Mouse (Mus musculus) liver, embryonic 16.5 days (tissue): ENCODE measurements around the gene Gm15517. TPM values are rescaled to one million over a fixed set of nuclear protein-coding genes. Genes with fewer than 3 reads are reported as not detected.
A peak's percentile ranks its signal among the peaks of the same experiment; 100 is the strongest.

Experiments used
- ATAC-seq: fragments of 200-750 bp; cut with Nextera tagmentation; 2 replicates; pipeline ENCODE4 v1.8.0; 2017; ENCODE audit warnings: low read depth, mild to moderate bottlenecking, moderate number of reproducible peaks, moderate library complexity
- H3K27ac ChIP-seq: fragments of 300-500 bp; sonication (generic); 2 replicates; pipeline ENCODE4 v1.5.1; 2014; ENCODE audit warnings: mild to moderate bottlenecking, low read length
- H3K27me3 ChIP-seq: fragments of 300-500 bp; sonication (generic); 2 replicates; pipeline ENCODE4 v1.6.1; 2014; ENCODE audit warnings: low read depth, low read length, mixed read lengths; ENCODE audit not compliant: control insufficient read depth, insufficient read depth
- H3K36me3 ChIP-seq: fragments of 300-500 bp; sonication (generic); 2 replicates; pipeline ENCODE4 v1.6.1; 2014; ENCODE audit warnings: mild to moderate bottlenecking; ENCODE audit not compliant: control insufficient read depth, insufficient read depth
- H3K4me1 ChIP-seq: fragments of 300-500 bp; sonication (generic); 2 replicates; pipeline ENCODE4 v1.6.1; 2014; ENCODE audit warnings: low read depth, low read length, mixed read lengths; ENCODE audit not compliant: control insufficient read depth
- H3K4me2 ChIP-seq: fragments of 300-500 bp; sonication (generic); 2 replicates; pipeline ENCODE4 v1.6.1; 2014; ENCODE audit warnings: low read depth, low read length, mixed read lengths
- H3K4me3 ChIP-seq: fragments of 300-500 bp; sonication (generic); 2 replicates; pipeline ENCODE4 v1.5.1; 2014; ENCODE audit warnings: low read depth, mild to moderate bottlenecking, low read length
- H3K9ac ChIP-seq: fragments of 300-500 bp; sonication (generic); 2 replicates; pipeline ENCODE4 v1.6.1; 2014; ENCODE audit warnings: low read depth, low read length
- H3K9me3 ChIP-seq: fragments of 300-500 bp; sonication (generic); replicated peaks from 2 replicates; pipeline ENCODE4 v1.6.1; 2016; ENCODE audit warnings: low read length; ENCODE audit not compliant: control insufficient read depth
- WGBS: fragments of 180-500 bp; shearing (Covaris S2); extraction: QIAGEN DNeasy Blood & Tissue Kit; methylation state at CpG from one replicate; pipeline ENCODE4 v1.1.7; 2014; ENCODE audit not compliant: insufficient replicate concordance; 5-methylcytosine and 5-hydroxymethylcytosine counted together
- polyA plus RNA-seq: library from polyadenylated mRNA; unstranded; fragments of >200 nt; fragmentation: Nextera tagmentation; extraction: Ambion mirVana; gene quantifications from 2 replicates; pipeline ENCODE4 v1.2.1, GENCODE M21; 2015

Gm15517 gene
- polyA plus RNA-seq, 1 experiment from 2014 or later = not detected

- peaks cover 47% of the 10 kb centered on the region for H3K27me3 ChIP-seq
- no peak overlapping the region for H3K9ac ChIP-seq
Measured at GRCm38 (mm10) chr7:44310285-44310877, 49.1 kb downstream of the Gm15517 start.

GRCm38 (mm10) chr7:44310878-44311712 is 49.8 kb downstream of the Gm15517 start:
- H3K4me1 ChIP-seq = no peaks in the 10 kb centered on the region; the same call in none of the 2 replicates
- no peaks in the 10 kb centered on the region for H3K36me3 ChIP-seq
- ATAC-seq = no peak
- peaks cover 47% of the 10 kb centered on the region for H3K27me3 ChIP-seq
- H3K4me2 ChIP-seq = peak overlapping the region; percentile 41; the same call in 1 of the 2 replicates
- no peak overlapping the region for H3K27ac ChIP-seq
- H3K9me3 ChIP-seq = no peaks in the 10 kb centered on the region
- H3K9ac ChIP-seq = no peak overlapping the region
- peak overlapping the region; percentile 21 for H3K4me3 ChIP-seq
- WGBS = 1% methylated on average over 30 of the region's 38 CpGs

More at GRCm38 (mm10) chr7:44310285-44310877, 49.1 kb downstream of the Gm15517 start:
- no peaks in the 10 kb centered on the region for H3K36me3 ChIP-seq
- no peaks in the 10 kb centered on the region for H3K9me3 ChIP-seq
- ATAC-seq = no peak
- H3K27ac ChIP-seq = no peak overlapping the region
- H3K4me1 ChIP-seq = peaks cover 5% of the 10 kb centered on the region
- 2% methylated on average over 37 of the region's 40 CpGs for WGBS
- peak overlapping the region; percentile 21 for H3K4me3 ChIP-seq
- H3K4me2 ChIP-seq = peak overlapping the region; percentile 41

Other genes with a start within 250 kb of the Gm15517 start
- gene Klk1b26, start 249.3 kb upstream of the Gm15517 start, polyA plus RNA-seq = 0.26 TPM in 1 of 2 replicates, not detected in the other
- gene Klk1b27, start 209.2 kb upstream of the Gm15517 start, polyA plus RNA-seq = not detected in 2 replicates
- not detected in 2 replicates for gene Klk1b21, start 159.1 kb upstream of the Gm15517 start, polyA plus RNA-seq
- not detected in 2 replicates for gene Klk1b22, start 148.8 kb upstream of the Gm15517 start, polyA plus RNA-seq
- 0.06 TPM in 1 of 2 replicates, not detected in the other for gene Klk1b16, start 124.7 kb upstream of the Gm15517 start, polyA plus RNA-seq
- gene Klk1b24, start 73.2 kb upstream of the Gm15517 start, polyA plus RNA-seq = not detected in 2 replicates
- gene Klk1b3, start 63.3 kb upstream of the Gm15517 start, polyA plus RNA-seq = not detected in 2 replicates
- 0.11 TPM in 1 of 2 replicates, not detected in the other for gene Klk1b4, start 54.0 kb upstream of the Gm15517 start, polyA plus RNA-seq
- gene Klk1b5, start 45.5 kb upstream of the Gm15517 start, polyA plus RNA-seq = not detected in 2 replicates
- gene Klk1, start 36.1 kb upstream of the Gm15517 start, polyA plus RNA-seq = 1.1 TPM in 1 of 2 replicates, not detected in the other
- gene Gm36864, start 25.3 kb upstream of the Gm15517 start, polyA plus RNA-seq = not detected in 2 replicates
- gene 1700028J19Rik, start 14.8 kb upstream of the Gm15517 start, polyA plus RNA-seq = 1.1 and 1.2 TPM in 2 replicates
- gene 2410002F23Rik, start 14.7 kb upstream of the Gm15517 start, polyA plus RNA-seq = 23.4 and 24.6 TPM in 2 replicates
- gene Acp4, start 4.1 kb upstream of the Gm15517 start, polyA plus RNA-seq = not detected in 2 replicates
- 0.44 and 0.46 TPM in 2 replicates for gene Clec11a, start 45.5 kb downstream of the Gm15517 start, polyA plus RNA-seq
- gene Shank1, start 48.8 kb downstream of the Gm15517 start, polyA plus RNA-seq = 0.01 and 0.02 TPM in 2 replicates
- gene Syt3, start 122.7 kb downstream of the Gm15517 start, polyA plus RNA-seq = 0.04 TPM in 1 of 2 replicates, not detected in the other
- 0.20 TPM in 1 of 2 replicates, not detected in the other for gene 1700008O03Rik, start 124.4 kb downstream of the Gm15517 start, polyA plus RNA-seq
- gene Lrrc4b, start 167.6 kb downstream of the Gm15517 start, polyA plus RNA-seq = not detected in 2 replicates
- gene Aspdh, start 203.9 kb downstream of the Gm15517 start, polyA plus RNA-seq = 19.4 and 23.5 TPM in 2 replicates
- gene Josd2, start 206.5 kb downstream of the Gm15517 start, polyA plus RNA-seq = 159 and 174 TPM in 2 replicates
- gene Emc10, start 235.1 kb downstream of the Gm15517 start, polyA plus RNA-seq = 34.4 and 40.6 TPM in 2 replicates
- 1.3 and 1.4 TPM in 2 replicates for gene Fam71e1, start 235.1 kb downstream of the Gm15517 start, polyA plus RNA-seq